Mouse (Mus musculus) MEL (cell line): ENCODE results near the gene Tmem164.

Source experiments
- CTCF ChIP-seq, 3 experiments: IDR thresholded peaks in 2 of 3; conservative IDR thresholded peaks in 1 of 3; 2 replicates each; pipeline ENCODE4 v1.5.1; 2011 to 2012; ENCODE audit warnings: low read length in 3 of 3, low read depth in 2 of 3, mild to moderate bottlenecking in 2 of 3, improper control_type of control experiment in 1 of 3, inconsistent platforms in 1 of 3, mixed read lengths in 1 of 3, moderate library complexity in 1 of 3; ENCODE audit not compliant: control insufficient read depth in 1 of 3, insufficient read depth in 1 of 3, poor library complexity in 1 of 3, severe bottlenecking in 1 of 3
- EP300 ChIP-seq, 2 experiments: IDR thresholded peaks; 2 replicates each; pipeline ENCODE4 v1.6.1; 2011; ENCODE audit warnings: improper control_type of control experiment in 2 of 2, low read length in 2 of 2, low read depth in 1 of 2, mild to moderate bottlenecking in 1 of 2
- POLR2A ChIP-seq, 2 experiments: IDR thresholded peaks; 2 replicates each; pipeline ENCODE4 v1.6.1; 2011 to 2012; ENCODE audit warnings: low read length in 2 of 2, mild to moderate bottlenecking in 2 of 2, control low read depth in 1 of 2, improper control_type of control experiment in 1 of 2, low read depth in 1 of 2, moderate library complexity in 1 of 2; ENCODE audit not compliant: control insufficient read depth in 1 of 2, insufficient read depth in 1 of 2, poor library complexity in 1 of 2
- USF1 ChIP-seq: IDR thresholded peaks from 2 replicates; pipeline ENCODE4 v1.6.1; 2014; ENCODE audit warnings: low read depth, mild to moderate bottlenecking, inconsistent platforms, low read length, improper control_type of control experiment, moderate library complexity

DNA sequence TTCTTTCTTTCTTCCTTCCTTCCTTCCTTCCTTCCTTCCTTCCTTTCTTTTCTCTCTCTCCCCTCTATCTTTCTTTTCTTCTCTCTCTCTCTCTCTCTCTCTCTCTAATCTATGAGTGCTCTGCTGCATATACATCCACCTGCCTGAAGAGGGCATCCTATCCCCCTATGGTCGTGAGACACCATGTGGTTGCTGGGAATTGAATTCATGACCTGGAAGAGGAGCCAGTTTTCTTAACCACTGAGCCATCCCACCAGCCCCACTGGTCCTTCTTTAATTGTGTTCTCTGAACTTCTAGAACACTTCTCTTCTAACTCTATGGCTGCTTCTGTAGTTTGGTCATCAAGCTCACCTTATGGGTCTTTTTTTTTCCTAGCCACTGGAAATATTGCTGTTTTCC lies 146.4 kb downstream of the Tmem164 start:
- TF ChIP-seq CTCF (IDR thresholded peaks at IDR 0.05 in 2 of 3, conservative IDR thresholded peaks at IDR 0.05 in 1 of 3; ENCODE audit: control insufficient read depth in 1 of 3, insufficient read depth in 1 of 3, low read depth in 2 of 3, low read length in 3 of 3, poor library complexity in 1 of 3, severe bottlenecking in 1 of 3) (peak; percentile 25 to 55 (median 44); a peak in 5 of 6 replicates), POLR2A (IDR thresholded peaks at IDR 0.05; ENCODE audit: control insufficient read depth in 1 of 2, insufficient read depth in 1 of 2, low read depth in 1 of 2, low read length in 2 of 2, poor library complexity in 1 of 2) (no peak), EP300 (IDR thresholded peaks at IDR 0.05; ENCODE audit: low read depth in 1 of 2, low read length in 2 of 2) (no peak), USF1 (no peak)
